Mouse (Mus musculus): ENCODE results near the gene Rcor2.

DNA sequence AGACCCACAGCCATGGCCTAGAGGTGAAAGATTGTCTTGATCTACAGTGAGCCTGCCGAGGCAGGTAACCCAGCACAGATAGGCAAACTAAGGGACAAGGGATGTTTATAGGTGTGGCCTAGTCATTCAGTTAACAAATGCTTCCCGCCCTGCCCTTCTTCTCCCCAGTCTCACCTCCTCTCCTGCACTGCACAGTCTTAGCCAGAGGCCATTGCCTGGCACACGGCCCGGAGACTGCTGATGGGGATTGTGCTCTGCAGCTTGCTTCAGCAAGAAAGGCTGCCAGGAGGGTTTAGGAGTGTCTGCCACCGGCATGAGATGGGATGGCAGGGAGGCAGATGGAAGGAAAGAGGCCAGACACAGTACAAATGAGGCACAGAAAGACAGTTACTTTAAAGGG is 9.2 kb upstream of the Rcor2 start:
- no peak for TF ChIP-seq CTCF (IDR thresholded peaks at IDR 0.05; ENCODE audit: extremely low read depth, insufficient read depth, insufficient read length, insufficient replicate concordance)
- TF ChIP-seq POLR2A (IDR thresholded peaks at IDR 0.05; ENCODE audit: low read depth, low read length), result no peak
